Mouse (Mus musculus) kidney, adult 11 months (tissue): ENCODE results near the gene Slc9b2.

Source experiments
- DNase-seq: peaks from one replicate; pipeline ENCODE4 v3.0.0; 2022

Slc9b2 gene

GRCm38 (mm10) chr3:135307411-135308259 is at the start of gene Slc9b2:
Slc9b2 (plus strand) TSS chr3:135307700.
- no peak for DNase-seq

GRCm38 (mm10) chr3:135258919-135259318 is 48.6 kb upstream of the Slc9b2 start:
- DNase-seq = no peak

- no peak for DNase-seq
Measured at GRCm38 (mm10) chr3:135260233-135260632, 47.3 kb upstream of the Slc9b2 start.

GRCm38 (mm10) chr3:135268616-135269015 is 38.9 kb upstream of the Slc9b2 start:
- no peak for DNase-seq

- peak; percentile 86 for DNase-seq
Measured at GRCm38 (mm10) chr3:135269391-135269990, 38.0 kb upstream of the Slc9b2 start.

GRCm38 (mm10) chr3:135272627-135273026 is 34.9 kb upstream of the Slc9b2 start:
- DNase-seq = no peak

GRCm38 (mm10) chr3:135273047-135273446 is 34.5 kb upstream of the Slc9b2 start:
- DNase-seq = no peak

- DNase-seq = no peak
Measured at GRCm38 (mm10) chr3:135280160-135280559, 27.3 kb upstream of the Slc9b2 start.

GRCm38 (mm10) chr3:135280669-135281415 is 26.7 kb upstream of the Slc9b2 start, which contains the start of gene Bdh2:
Bdh2 (plus strand) TSS chr3:135281221.
- DNase-seq = peak; percentile 90

GRCm38 (mm10) chr3:135281701-135282100 is 25.8 kb upstream of the Slc9b2 start:
- no peak for DNase-seq

- DNase-seq = peak; percentile 30
Measured at GRCm38 (mm10) chr3:135285256-135285655, 22.2 kb upstream of the Slc9b2 start.

- DNase-seq = no peak
Measured at GRCm38 (mm10) chr3:135285807-135286206, 21.7 kb upstream of the Slc9b2 start.

GRCm38 (mm10) chr3:135288138-135288750 is 19.3 kb upstream of the Slc9b2 start:
- DNase-seq = peak; percentile 81

- DNase-seq = no peak
Measured at GRCm38 (mm10) chr3:135289148-135289547, 18.4 kb upstream of the Slc9b2 start.

GRCm38 (mm10) chr3:135290249-135290894 is 17.1 kb upstream of the Slc9b2 start:
- no peak for DNase-seq

- DNase-seq = no peak
Measured at GRCm38 (mm10) chr3:135293703-135294102, 13.8 kb upstream of the Slc9b2 start.

GRCm38 (mm10) chr3:135295559-135295958 is 11.9 kb upstream of the Slc9b2 start:
- DNase-seq = no peak

- no peak for DNase-seq
Measured at GRCm38 (mm10) chr3:135298560-135298959, 8.9 kb upstream of the Slc9b2 start.

GRCm38 (mm10) chr3:135300081-135300480 is 7.4 kb upstream of the Slc9b2 start:
- DNase-seq = no peak

- DNase-seq = no peak
Measured at GRCm38 (mm10) chr3:135304060-135304459, 3.4 kb upstream of the Slc9b2 start.

GRCm38 (mm10) chr3:135304566-135304965 is 2.9 kb upstream of the Slc9b2 start:
- DNase-seq = no peak

GRCm38 (mm10) chr3:135312916-135313491 is 5.5 kb downstream of the Slc9b2 start:
- no peak for DNase-seq
